Mouse (Mus musculus): ENCODE measurements at regions not wholly inside any gene's neighbourhood (a gene's known extent, or its start where the extent isn't known, plus 50 kb on each side); places are given as distances from the start of the nearest gene placed in this dataset.
"Not testable (repeated sequence)": the region's sequence is repeated elsewhere in the genome, so short reads cannot be mapped to it uniquely, and the experiment has no call there.

DNA sequence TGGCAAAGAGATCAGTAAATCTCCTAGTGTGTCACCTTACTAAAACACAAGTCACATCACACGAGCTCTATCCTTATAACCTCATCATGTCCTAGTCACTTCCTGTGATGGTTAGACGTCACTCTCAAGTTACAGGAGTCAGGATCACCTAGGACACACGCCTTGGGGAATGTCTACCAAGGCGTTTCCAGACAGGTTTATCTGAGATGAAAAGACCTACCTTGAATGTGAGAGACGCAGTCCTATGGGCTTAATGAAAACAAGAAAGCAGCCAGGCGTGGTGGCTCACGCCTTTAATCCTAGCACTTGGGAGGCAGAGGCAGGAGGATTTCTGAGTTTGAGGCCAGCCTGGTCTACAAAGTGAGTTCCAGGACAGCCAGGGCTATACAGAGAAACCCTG is 185.0 kb upstream of the Rpl38 start:
- not testable (repeated sequence) for DNase-seq

DNA sequence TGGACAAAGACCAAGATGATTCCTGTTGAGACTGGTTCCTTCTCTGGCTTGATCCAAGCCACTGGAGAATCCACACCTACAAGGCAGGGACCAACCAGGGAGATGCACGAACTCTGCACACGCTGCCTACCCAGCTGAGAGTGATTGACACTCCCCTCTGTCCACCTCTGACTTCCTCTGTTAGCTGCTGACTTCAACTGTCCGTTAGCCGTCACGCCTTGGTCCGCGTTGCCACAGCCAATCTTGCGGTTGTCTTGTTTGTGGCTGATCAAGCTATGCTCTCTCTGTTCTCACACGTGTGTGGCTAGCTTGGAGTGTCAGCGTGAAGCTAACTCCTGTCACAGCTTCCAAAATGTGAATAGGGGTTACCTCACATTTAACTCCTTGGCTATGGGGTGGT is 186.3 kb upstream of the Rpl38 start:
- DNase-seq: no peak

DNA sequence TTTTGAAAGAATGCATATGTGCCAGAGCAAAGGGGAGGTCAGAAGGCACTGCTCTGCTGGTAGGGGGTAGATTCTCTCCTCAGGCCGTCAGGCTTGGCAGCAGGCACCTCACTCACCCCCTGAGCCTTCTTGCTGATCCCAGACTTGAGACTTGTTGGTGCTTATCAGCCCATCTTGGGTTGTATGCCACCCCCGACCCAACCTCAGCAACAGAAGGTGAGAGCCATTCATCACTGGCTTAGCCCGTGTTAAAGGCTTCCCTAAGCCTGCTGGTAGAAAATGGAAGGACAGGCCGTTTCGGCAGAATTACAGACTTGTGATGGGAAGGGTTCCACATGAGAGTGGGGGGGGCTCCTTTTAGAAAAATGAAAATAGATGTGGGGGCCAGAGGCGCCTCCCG is 187.3 kb upstream of the Rpl38 start:
- no peak for DNase-seq

- DNase-seq: no peak
These were observed 188.2 kb upstream of the Rpl38 start for GRCm38 (mm10) chr11:114480119-114480540.

- peak; percentile 26 for DNase-seq
These were observed 189.6 kb upstream of the Rpl38 start for GRCm38 (mm10) chr11:114478736-114479135.

DNA sequence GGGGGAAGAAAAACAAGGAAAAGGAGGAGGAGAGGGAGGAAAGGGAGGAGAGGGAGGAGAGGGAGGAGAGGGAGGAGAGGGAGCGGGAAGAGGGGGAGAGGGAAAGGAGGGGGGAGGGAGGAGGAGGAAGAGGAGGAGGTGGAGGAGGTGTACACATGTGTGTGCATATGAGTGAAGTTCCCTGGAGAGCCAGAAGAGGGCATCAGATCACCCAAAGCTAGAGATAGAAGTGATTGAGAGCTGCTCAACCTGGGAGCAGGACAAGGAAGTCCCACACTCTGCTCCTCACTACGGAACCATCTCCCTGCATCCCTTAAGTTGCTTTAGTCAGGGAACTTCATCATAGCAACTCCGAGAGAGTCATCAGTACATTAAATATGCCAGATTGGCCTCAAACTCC is 191.0 kb upstream of the Rpl38 start:
- peak; percentile 39 for DNase-seq

GRCm38 (mm10) chr11:114472501-114473260 is 195.6 kb upstream of the Rpl38 start:
- peak; percentile 38 for DNase-seq

GRCm38 (mm10) chr11:114468394-114468793 is 199.9 kb upstream of the Rpl38 start:
- peak; percentile 98 for DNase-seq

GRCm38 (mm10) chr11:114467803-114468202 is 200.5 kb upstream of the Rpl38 start:
- DNase-seq: peak; percentile 93

DNA sequence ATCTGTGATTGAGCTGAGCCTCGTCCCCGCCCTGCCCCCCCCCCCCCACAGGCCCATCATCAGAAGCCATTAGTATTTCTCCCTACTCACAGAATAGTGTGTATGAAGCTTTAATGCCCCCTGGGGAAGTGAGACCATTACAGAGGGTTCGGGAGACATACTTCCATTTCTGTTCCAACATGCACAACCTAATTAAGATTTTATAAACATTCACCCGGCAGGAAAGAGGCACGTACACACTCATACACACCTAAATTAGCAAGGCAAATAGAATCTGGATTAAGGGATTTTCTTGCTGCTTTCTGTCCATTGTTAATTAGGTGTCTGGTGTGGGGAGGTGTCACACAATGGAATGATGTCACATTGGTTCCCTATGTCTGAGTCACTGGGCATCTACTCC is 202.8 kb upstream of the Rpl38 start:
- DNase-seq: no peak

DNA sequence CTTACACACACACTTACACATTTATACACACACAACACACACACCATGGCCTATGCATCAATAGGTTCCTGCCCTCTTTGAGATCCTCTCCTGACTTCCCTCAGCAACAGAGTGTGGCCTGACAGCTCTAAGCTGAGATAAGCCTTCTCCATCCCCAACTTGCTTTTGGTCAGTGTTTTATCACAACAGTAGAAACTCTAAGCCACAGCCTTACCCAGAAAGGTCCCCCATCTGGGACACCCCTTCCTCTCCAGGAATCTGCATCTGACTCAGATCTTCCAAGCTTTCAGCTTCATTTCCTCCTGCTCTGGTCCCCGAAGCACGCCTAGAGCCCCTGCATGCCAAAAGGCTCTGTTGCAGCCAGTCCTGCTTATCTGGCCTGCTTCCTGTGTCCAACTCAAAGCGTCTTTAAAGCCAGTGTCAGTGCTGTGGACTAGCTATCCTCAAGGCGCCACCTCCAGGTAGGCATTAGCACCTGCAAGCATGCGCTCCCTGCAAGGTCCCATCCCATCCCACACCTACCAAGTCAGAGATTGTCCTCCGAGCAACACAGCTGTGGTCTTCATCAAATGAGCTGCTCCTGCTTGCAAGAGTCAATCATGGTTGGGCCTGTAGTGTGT is 205.5 kb upstream of the Rpl38 start:
- DNase-seq: peak; percentile 80

- DNase-seq: peak; percentile 33
These were observed 213.4 kb upstream of the Rpl38 start for GRCm38 (mm10) chr11:114454876-114455330.

DNA sequence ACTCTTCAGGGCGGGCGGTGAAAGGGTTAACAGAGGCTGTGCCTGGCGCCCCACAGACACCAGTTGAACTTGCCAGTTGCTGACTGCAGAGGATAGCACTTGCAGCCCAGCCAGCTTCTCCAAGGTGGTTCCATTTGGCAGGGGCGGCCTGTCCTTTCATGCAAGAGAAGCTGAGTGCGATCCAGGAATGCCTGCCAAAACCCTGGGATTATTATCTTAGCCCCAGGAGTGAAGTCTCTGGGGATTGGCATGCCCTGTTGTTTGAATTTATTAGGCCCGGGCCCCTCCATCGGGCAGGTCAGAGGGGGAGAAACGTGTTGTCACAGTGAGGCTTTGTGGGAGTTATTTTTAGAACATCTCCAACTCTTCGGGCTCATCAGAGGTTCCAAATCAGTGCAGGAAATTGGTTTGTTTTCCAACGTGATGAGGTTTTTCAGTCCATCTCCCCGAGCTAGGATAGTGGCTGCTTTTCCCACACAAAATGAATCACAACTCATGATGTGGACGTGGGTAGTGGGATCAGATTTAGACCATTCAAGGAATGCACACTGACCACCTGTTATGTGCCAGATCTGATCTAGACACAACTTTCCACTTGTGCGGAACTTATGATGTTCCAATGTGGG is 219.4 kb upstream of the Rpl38 start:
- peak; percentile 37 for DNase-seq

- DNase-seq: no peak
These were observed 220.9 kb upstream of the Rpl38 start for GRCm38 (mm10) chr11:114447461-114447847.

DNA sequence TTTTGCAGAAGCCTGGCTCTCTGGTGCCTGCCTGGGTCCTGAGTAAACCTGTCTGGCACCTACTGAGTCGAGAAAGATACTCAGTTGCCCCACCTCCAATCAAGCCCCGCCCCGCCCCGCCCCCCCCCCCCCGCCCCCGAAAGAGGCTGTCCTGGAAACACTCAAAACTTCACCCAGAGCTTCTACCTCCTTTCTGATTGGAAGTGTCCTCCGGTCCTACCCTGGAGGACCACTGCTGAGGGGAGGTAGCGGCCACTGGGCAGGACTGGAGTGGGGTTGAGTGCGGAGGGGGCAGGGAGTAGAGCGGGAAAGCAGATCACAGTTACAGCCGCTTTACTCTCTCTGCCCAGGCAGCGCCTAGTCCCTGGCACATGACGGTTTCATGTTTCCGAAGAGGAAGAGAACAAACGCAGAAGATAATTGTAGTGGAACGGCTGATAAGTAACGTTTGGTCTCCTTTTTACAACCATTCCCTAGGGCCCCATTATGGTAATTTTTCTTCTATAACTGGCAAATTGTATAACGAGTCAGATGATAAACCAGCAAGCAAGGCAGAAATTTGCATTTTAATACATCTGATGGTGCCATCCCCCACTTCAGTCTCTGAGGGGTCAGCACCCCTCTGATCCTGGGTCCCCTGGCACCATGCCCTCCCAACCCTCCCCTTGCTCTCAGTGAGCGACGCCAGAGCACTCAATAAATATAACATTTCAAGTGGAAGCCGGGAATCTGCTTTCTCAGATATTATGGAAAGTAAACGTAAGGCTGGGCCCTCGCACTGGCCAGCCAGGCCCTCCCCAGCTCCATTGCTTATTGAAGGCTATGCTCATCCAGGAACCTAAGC is 221.5 kb upstream of the Rpl38 start:
- peak; percentile 69 for DNase-seq

DNA sequence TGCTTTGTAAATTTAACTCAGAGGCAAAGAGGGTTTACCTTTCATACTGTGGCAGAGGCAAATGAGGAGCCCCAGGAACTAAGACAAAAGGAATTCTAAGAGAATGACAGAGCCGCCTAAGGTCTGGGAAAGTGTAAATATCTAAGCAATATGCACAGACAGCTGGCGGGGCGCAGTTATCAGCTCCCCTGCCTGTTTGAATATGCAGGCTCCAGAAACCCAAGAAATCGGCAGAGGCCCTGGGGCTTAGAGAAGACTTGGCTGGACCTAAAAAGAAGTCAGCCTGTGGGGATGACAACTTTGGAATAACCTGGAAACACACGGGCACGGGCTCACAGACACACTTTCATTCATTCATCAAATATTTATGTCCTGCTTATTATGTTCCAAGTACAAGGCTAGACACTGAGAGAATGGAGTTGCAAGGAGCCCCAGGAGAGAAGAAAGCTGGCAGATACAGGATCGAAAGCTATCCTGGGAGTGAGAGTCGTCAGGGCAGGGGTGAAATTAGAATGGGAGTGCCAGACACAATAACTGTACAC is 222.2 kb upstream of the Rpl38 start:
- DNase-seq: no peak

DNA sequence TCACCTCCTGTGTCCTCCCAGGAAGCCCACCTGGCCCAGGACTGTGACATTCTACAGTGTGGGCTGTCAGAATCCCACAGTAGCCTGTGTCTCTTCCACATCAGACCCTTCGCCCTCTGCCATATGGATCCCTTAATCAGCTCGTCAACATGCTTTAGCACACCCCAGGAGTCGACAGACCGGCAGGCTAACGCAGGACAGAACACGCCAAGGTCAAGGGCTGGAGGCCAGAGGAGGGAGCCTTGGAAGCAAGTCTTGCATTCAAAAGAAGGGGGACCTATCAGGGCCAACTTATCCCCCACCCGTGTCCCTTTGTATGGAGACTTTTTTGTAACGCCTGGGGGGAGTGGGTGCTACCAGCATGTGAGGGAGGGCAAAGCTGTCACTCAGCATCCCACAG is 224.1 kb upstream of the Rpl38 start:
- peak; percentile 19 for DNase-seq

DNA sequence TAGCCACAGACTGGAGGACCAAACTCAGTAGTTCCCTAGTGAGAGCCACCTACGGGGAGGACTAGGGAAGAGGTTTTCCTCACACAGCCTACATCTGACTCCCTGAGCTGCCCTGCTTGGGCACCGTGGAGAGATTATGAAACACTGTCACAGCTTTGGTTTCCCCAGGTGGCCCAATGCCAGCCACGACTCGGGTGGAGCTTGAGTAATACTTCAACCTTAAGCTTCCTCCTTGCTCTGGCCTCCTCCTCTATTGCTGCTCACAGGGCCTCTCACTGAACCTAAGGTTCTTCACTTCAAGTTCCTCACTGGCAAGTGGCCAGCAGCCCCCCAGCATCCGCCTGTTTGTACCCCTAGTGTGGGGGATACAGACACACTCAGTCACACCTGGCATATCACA is 224.9 kb upstream of the Rpl38 start:
- DNase-seq: peak; percentile 47

DNA sequence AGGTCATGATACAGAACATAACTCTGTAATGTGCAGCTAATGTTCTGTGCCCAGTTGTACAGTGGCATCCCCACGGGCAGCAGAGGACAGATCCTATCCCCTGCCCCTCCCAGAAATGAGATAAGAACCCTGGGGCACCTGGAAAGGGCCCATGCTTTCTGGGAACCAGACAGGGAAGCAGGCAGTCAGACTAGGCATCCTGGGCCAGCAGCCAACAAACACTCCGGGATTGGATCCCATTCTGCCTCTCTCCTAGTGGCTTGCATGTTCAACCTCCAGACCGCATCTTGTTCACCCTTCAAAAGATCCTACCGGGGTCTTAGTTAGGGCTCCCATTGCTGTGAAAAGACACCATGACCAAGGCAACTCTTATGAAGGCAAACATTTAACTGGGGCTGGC is 229.0 kb upstream of the Rpl38 start:
- peak; percentile 10 for DNase-seq

GRCm38 (mm10) chr11:114435788-114436187 is 232.5 kb upstream of the Rpl38 start:
- DNase-seq: no peak

GRCm38 (mm10) chr11:114433561-114433960 is 234.8 kb upstream of the Rpl38 start:
- DNase-seq: no peak

GRCm38 (mm10) chr11:114425447-114425846 is 242.9 kb upstream of the Rpl38 start:
- DNase-seq: no peak

GRCm38 (mm10) chr11:114423322-114423721 is 245.0 kb upstream of the Rpl38 start:
- peak; percentile 59 for DNase-seq
